Comparison of ENCODE assay signal across 23 mouse cellular contexts in genomic region chr4:132446105-132446504, GRCm38 (mm10). TPM values are rescaled to one million over a fixed set of nuclear protein-coding genes. Genes with fewer than 3 reads are reported as not detected.
DNase-seq lines count a peak whose midpoint lies in the region; ATAC-seq and TF ChIP-seq lines count a peak whose summit lies in the region.
"Had no signal": no experiment of that assay in that cellular context is flagged by ENCODE, and none has a peak within 500 bp of the region (broad histone marks: within the 10 kb centered on the region; RNA-seq: fewer than 3 reads in every experiment).

No protein-coding gene starts in this region.

- H3K9ac ChIP-seq in kidney, embryonic 16.5 days (replicated peaks; ENCODE audit: low read length), result no peak overlapping the region
- H3K9ac ChIP-seq: heart, embryonic 15.5 days; hindbrain, embryonic 14.5 days; limb, embryonic 12.5 days; neural tube, embryonic 15.5 days had no signal

- H3K27me3 ChIP-seq in kidney, embryonic 16.5 days (ENCODE audit: insufficient read depth, low read length), result no peaks in the 10 kb centered on the region
- no peaks in the 10 kb centered on the region for H3K27me3 ChIP-seq in C2C12 (ENCODE audit: control insufficient read depth, insufficient read depth, insufficient read length)
- H3K27me3 ChIP-seq: heart, embryonic 15.5 days; limb, embryonic 12.5 days; neural tube, embryonic 15.5 days; Patski had no signal

- H3K4me2 ChIP-seq in kidney, embryonic 16.5 days (replicated peaks; ENCODE audit: low read depth, low read length), result no peak overlapping the region
- H3K4me2 ChIP-seq: heart, embryonic 15.5 days; hindbrain, embryonic 14.5 days; limb, embryonic 12.5 days; liver, embryonic 11.5 days; midbrain, embryonic 11.5 days; neural tube, embryonic 15.5 days had no signal

- H3K4me3 ChIP-seq in kidney, embryonic 16.5 days (ENCODE audit: low read length), result no peak overlapping the region
- H3K4me3 ChIP-seq in C2C12 (ENCODE audit: insufficient read depth, poor library complexity, severe bottlenecking), result no peak overlapping the region
- H3K4me3 ChIP-seq: heart, embryonic 15.5 days; limb, embryonic 12.5 days; neural tube, embryonic 15.5 days had no signal

- H3K4me1 ChIP-seq in kidney, embryonic 16.5 days (ENCODE audit: insufficient read depth, low read length), result no peaks in the 10 kb centered on the region
- H3K4me1 ChIP-seq: heart, embryonic 15.5 days; limb, embryonic 12.5 days; neural tube, embryonic 15.5 days had no signal

- H3K36me3 ChIP-seq in kidney, embryonic 16.5 days (ENCODE audit: insufficient read depth, low read length), result no peaks in the 10 kb centered on the region
- H3K36me3 ChIP-seq in C2C12 (ENCODE audit: control insufficient read depth, insufficient read depth), result no peaks in the 10 kb centered on the region
- H3K36me3 ChIP-seq: heart, embryonic 15.5 days; limb, embryonic 12.5 days; neural tube, embryonic 15.5 days had no signal

- no peaks in the 10 kb centered on the region for H3K9me3 ChIP-seq in kidney, embryonic 16.5 days (ENCODE audit: low read length)
- H3K9me3 ChIP-seq: heart, embryonic 15.5 days; neural tube, embryonic 15.5 days had no signal

- no peak for ATAC-seq in kidney, embryonic 16.5 days (ENCODE audit: low FRiP score, low TSS enrichment)
- ATAC-seq: forebrain, embryonic 14.5 days; inflammation-experienced regulatory T-cells, adult 6 months; Patski had no signal

- H3ac ChIP-seq in C2C12 (ENCODE audit: control insufficient read depth, insufficient read length, low read depth), result peak overlapping the region; percentile 3

- no peak overlapping the region for H3K27ac ChIP-seq in kidney, embryonic 16.5 days (ENCODE audit: low read length)
- H3K27ac ChIP-seq: heart, embryonic 15.5 days; hindbrain, embryonic 14.5 days; kidney, postnatal 0 days; limb, embryonic 12.5 days; neural tube, embryonic 15.5 days had no signal

- DNase-seq in kidney, adult 9 months, result peak; percentile 28
- DNase-seq in adrenal gland, postnatal 25 days, result peak; percentile 40
- DNase-seq in urinary bladder, postnatal 25 days (ENCODE audit: low spot score), result no peak
- DNase-seq in spleen, adult 12 weeks (ENCODE audit: low spot score), result no peak
- DNase-seq in ovary, adult 18-20 months (ENCODE audit: low spot score), result no peak
- DNase-seq: cerebellum, adult 2 months; cerebellum, postnatal 25 days; heart, postnatal 4 days; lung, adult 18-20 months; lung, postnatal 14 days; thymus, postnatal 14 days had no signal

- TF ChIP-seq CTCF in C2C12 (IDR thresholded peaks at IDR 0.05; ENCODE audit: control insufficient read depth, insufficient read depth, insufficient read length), result no peak

- no peaks in the 10 kb centered on the region for H3K79me2 ChIP-seq in C2C12 (ENCODE audit: control insufficient read depth, insufficient read depth)

- WGBS in kidney, embryonic 16.5 days, result 70% methylated on average over 12 of the region's 12 CpGs

- no peaks in the 10 kb centered on the region for H3K79me3 ChIP-seq in C2C12 (ENCODE audit: low read depth)

TF ChIP-seq in C2C12, 6 proteins besides CTCF, POLR2A, EP300 and RAD21:
- TF ChIP-seq MAX (IDR thresholded peaks at IDR 0.05) (no peak), MYOD1 (IDR thresholded peaks at IDR 0.05; ENCODE audit: control insufficient read depth, insufficient read length, low read depth) (peak; percentile 54), FOSL1 (IDR thresholded peaks at IDR 0.05; ENCODE audit: insufficient read depth, low read length, poor library complexity, severe bottlenecking) (peak; percentile 53)

RNA-seq across cellular contexts. Expression of gene Med18, which starts 17.6 kb away (rescaled TPM):
- polyA plus RNA-seq in kidney, embryonic 16.5 days (2015; fragmentation: Nextera tagmentation; extraction: Ambion mirVana), result 21.0 and 22.2 TPM in 2 replicates
- 13.4 TPM for polyA plus RNA-seq in C2C12 (2012; fragmentation: generic; extraction: Trizol)
- total RNA-seq in adrenal gland, postnatal 25 days (2021), result 9.4 and 10.7 TPM in 2 replicates

RNA-seq across cellular contexts. Expression of gene Phactr4, which starts 23.8 kb away (rescaled TPM):
- 23.7 and 32.8 TPM in 2 replicates for polyA plus RNA-seq in kidney, embryonic 16.5 days (2015; fragmentation: Nextera tagmentation; extraction: Ambion mirVana)
- 21.8 TPM for polyA plus RNA-seq in C2C12 (2012; fragmentation: generic; extraction: Trizol)
- 60.0 and 69.8 TPM in 2 replicates for total RNA-seq in adrenal gland, postnatal 25 days (2021)

Comparison
In these comparisons a context has a peak if more than half of its experiments do, and no peak if none do; other contexts are left out.
1. DNase-seq: peak in kidney, adult 9 months (single experiment) and adrenal gland, postnatal 25 days (single experiment); none in urinary bladder, postnatal 25 days (single experiment), spleen, adult 12 weeks (single experiment) and ovary, adult 18-20 months (single experiment).